Mouse (Mus musculus) thymus, adult 2 months (tissue): ENCODE data around the gene Grik3. TPM values are rescaled to one million over a fixed set of nuclear protein-coding genes. Genes with fewer than 3 reads are reported as not detected.

ENCODE experiments used
- DNase-seq: peaks from one replicate; pipeline ENCODE4 v3.0.0; 2021
- H3K27ac ChIP-seq: fragments of 200-500 bp; 2 replicates; pipeline ENCODE4 v1.5.1; 2012; ENCODE audit warnings: low read length, control low read depth; ENCODE audit not compliant: control insufficient read depth, insufficient read depth
- H3K27me3 ChIP-seq: fragments of 200-500 bp; 2 replicates; pipeline ENCODE4 v1.6.1; 2012; ENCODE audit warnings: mild to moderate bottlenecking, low read length, moderate library complexity, mixed read lengths; ENCODE audit not compliant: control insufficient read depth, insufficient read depth
- H3K36me3 ChIP-seq: fragments of 200-500 bp; 2 replicates; pipeline ENCODE4 v1.6.1; 2012; ENCODE audit warnings: mild to moderate bottlenecking, low read length, moderate library complexity; ENCODE audit not compliant: control insufficient read depth, insufficient read depth
- H3K4me1 ChIP-seq: fragments of 200-500 bp; replicated peaks from 2 replicates; pipeline ENCODE4 v1.6.1; 2012; ENCODE audit warnings: low read length; ENCODE audit not compliant: control insufficient read depth, insufficient read depth
- H3K4me3 ChIP-seq: fragments of 200-500 bp; 2 replicates; pipeline ENCODE4 v1.5.1; 2012; ENCODE audit warnings: mild to moderate bottlenecking, low read length, control low read depth, moderate library complexity; ENCODE audit not compliant: control insufficient read depth, insufficient read depth
- CTCF ChIP-seq: fragments of 200-500 bp; IDR thresholded peaks from 2 replicates; pipeline ENCODE4 v1.5.1; 2012; ENCODE audit warnings: mild to moderate bottlenecking, control low read depth, low read length, moderate library complexity, borderline replicate concordance; ENCODE audit not compliant: control insufficient read depth, poor library complexity, insufficient read depth; ENCODE audit errors: extremely low read depth
- POLR2A ChIP-seq: fragments of 200-500 bp; IDR thresholded peaks from 2 replicates; pipeline ENCODE4 v1.6.1; 2012; ENCODE audit warnings: mild to moderate bottlenecking, low read length, control low read depth, moderate library complexity; ENCODE audit not compliant: control insufficient read depth, poor library complexity, insufficient read depth; ENCODE audit errors: extremely low read depth
- WGBS: fragments of 180-500 bp; shearing (Covaris S2); methylation state at CpG from one replicate; pipeline ENCODE4 v1.1.7; 2018; 5-methylcytosine and 5-hydroxymethylcytosine counted together
- polyA plus RNA-seq: library from polyadenylated mRNA; depleted of rRNA; stranded (reverse); fragments of >200 nt; gene quantifications from 2 replicates; pipeline ENCODE4 v1.2.3, GENCODE M21; 2012

The Grik3 gene
- polyA plus RNA-seq, 1 experiment: 0.13 TPM

- Histone ChIP-seq H3K4me1 (peaks cover 4% of the 10 kb centered on the region), H3K27me3 (no peaks in the 10 kb centered on the region), H3K27ac (no peak overlapping the region), H3K36me3 (no peaks in the 10 kb centered on the region), H3K4me3 (no peak overlapping the region)
- no peak for TF ChIP-seq POLR2A
- no peak for TF ChIP-seq CTCF
- DNase-seq: no peak
- WGBS: 90% methylated on average over 8 of the region's 8 CpGs
These were observed 172.8 kb downstream of the Grik3 start for GRCm38 (mm10) chr4:125663262-125663661.

DNA sequence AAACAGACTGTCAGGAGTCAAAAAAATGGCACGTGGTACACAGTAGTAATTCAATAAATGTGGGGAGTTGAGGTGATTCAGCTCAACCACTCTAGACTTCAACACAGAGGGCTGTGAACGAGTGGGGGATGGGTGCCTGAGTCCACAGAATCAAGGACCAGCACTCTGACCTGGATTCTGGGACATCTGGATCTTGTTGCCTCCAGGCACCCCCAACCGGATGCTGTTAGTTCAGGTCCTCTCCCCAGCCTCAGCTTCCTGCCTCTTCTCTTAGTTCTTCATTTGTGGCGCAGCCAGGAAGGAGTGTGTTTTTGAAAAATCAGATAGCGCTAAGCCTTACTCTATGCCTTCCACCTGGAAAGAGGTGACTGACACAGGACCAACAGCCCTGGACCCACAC is 175.5 kb downstream of the Grik3 start:
- WGBS: 17% methylated on average over 5 of the region's 5 CpGs
- Histone ChIP-seq H3K27me3 (no peaks in the 10 kb centered on the region), H3K4me1 (peaks cover 4% of the 10 kb centered on the region), H3K4me3 (no peak overlapping the region), H3K27ac (no peak overlapping the region), H3K36me3 (no peaks in the 10 kb centered on the region)
- TF ChIP-seq POLR2A (no peak), CTCF (no peak)
- peak; percentile 16 for DNase-seq

DNA sequence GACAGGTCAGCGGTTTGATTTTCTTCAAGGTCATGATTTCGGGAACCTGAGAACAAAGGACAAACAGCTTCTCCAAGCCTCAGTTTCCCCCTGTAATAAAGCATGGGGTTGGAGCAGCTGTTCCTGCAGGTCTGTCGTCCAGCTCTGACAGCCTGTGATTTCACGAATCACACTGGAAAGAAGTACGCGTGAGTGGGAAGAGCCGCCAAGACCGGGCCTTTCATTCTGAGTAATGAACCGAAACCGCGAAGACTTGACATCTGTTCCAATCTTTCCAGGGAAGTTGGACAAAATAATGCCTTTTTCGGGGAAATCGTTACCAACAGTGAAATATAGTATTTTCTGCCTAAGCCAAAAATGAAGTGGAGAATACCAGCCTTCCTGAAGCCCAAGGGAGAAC is 191.5 kb downstream of the Grik3 start:
- H3K36me3 ChIP-seq: no peaks in the 10 kb centered on the region
- no peaks in the 10 kb centered on the region for H3K4me1 ChIP-seq
- TF ChIP-seq POLR2A: no peak
- no peak for TF ChIP-seq CTCF
- 95% methylated on average over 13 of the region's 13 CpGs for WGBS
- no peak for DNase-seq
- H3K27me3 ChIP-seq: no peaks in the 10 kb centered on the region
- H3K4me3 ChIP-seq: no peak overlapping the region
- H3K27ac ChIP-seq: no peak overlapping the region

GRCm38 (mm10) chr4:125687078-125687477 is 196.6 kb downstream of the Grik3 start:
- no peaks in the 10 kb centered on the region for H3K36me3 ChIP-seq
- no peak overlapping the region for H3K4me3 ChIP-seq
- no peak overlapping the region for H3K27ac ChIP-seq
- no peak for TF ChIP-seq CTCF
- no peak for TF ChIP-seq POLR2A
- 27% methylated on average over 8 of the region's 8 CpGs for WGBS
- no peaks in the 10 kb centered on the region for H3K27me3 ChIP-seq
- DNase-seq: no peak
- no peaks in the 10 kb centered on the region for H3K4me1 ChIP-seq

- DNase-seq: no peak
- no peaks in the 10 kb centered on the region for H3K27me3 ChIP-seq
- H3K4me1 ChIP-seq: no peaks in the 10 kb centered on the region
- TF ChIP-seq POLR2A (no peak), CTCF (no peak)
- no peak overlapping the region for H3K4me3 ChIP-seq
- 69% methylated on average over 6 of the region's 6 CpGs for WGBS
- no peak overlapping the region for H3K27ac ChIP-seq
- H3K36me3 ChIP-seq: no peaks in the 10 kb centered on the region
These were observed 204.9 kb downstream of the Grik3 start for GRCm38 (mm10) chr4:125695431-125695830.

DNA sequence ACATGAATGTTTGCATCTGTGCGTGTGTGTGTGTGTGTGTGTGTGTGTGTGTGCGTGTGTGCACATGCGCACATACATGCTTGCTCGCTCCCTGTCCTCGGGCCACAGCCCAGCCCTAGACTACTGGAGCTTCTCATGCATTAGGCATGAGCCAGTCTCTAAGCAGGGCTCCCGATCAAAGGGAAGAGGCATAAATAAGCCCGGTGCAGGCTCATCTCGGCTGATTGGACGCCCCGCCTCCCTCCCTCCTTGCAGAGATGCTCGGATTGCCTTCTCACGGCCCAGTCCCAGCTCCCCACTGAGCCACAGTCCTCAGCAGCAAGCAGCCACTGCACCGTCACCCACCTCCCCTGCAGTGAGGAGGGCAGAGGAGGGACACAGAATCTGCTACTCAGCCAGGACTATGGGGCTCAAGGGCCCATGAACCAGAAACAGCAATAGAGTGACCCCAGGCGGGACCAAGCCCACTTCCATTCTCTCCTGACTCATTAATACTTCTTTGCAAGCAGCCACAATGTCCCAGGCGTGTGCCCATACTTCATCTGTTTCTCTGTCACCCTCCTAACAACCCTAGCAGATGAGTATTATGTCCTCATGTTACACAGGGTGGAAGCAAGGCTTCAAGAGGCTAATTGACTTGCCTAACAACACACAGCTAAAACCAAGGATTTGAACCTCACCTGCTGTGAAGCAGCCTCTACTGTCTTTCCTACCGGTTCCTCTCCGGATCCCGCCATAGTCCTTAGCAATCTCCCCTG is 205.9 kb downstream of the Grik3 start:
- no peak for DNase-seq
- Histone ChIP-seq H3K4me3 (no peak overlapping the region), H3K27ac (no peak overlapping the region), H3K36me3 (no peaks in the 10 kb centered on the region), H3K4me1 (no peaks in the 10 kb centered on the region), H3K27me3 (no peaks in the 10 kb centered on the region)
- TF ChIP-seq CTCF (no peak), POLR2A (no peak)
- 32% methylated on average over 18 of the region's 18 CpGs for WGBS

DNA sequence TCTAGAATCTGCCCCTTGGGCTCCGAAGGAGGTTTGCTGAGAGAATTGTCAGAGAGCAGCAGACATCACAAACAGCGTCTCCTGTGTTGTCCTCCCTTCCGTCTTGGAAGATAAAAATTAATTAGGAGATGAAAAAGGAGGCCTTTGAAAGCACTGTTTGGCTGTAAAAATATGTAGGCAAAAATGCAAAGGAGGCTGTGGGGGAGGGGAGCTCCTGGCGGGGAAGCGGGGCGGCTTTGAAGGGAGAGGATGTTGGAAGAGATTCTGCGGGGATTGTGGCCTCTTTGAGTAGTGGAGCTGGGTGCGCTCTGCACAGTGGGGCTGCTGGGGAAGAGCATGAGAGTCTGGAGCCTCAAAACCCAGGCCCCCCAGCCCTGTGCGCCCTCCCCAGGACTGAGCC is 207.1 kb downstream of the Grik3 start:
- no peak overlapping the region for H3K27ac ChIP-seq
- 32% methylated on average over 9 of the region's 9 CpGs for WGBS
- H3K4me3 ChIP-seq: no peak overlapping the region
- no peaks in the 10 kb centered on the region for H3K36me3 ChIP-seq
- H3K4me1 ChIP-seq: no peaks in the 10 kb centered on the region
- TF ChIP-seq POLR2A (no peak), CTCF (no peak)
- DNase-seq: no peak
- H3K27me3 ChIP-seq: no peaks in the 10 kb centered on the region
